Mouse (Mus musculus) bone marrow macrophage, adult 2 months (primary cell): ENCODE measurements around the gene Fgfr2.

Experiments
- CTCF ChIP-seq: IDR thresholded peaks from 2 replicates; pipeline ENCODE4 v1.5.1; 2012; ENCODE audit warnings: low read depth, mild to moderate bottlenecking, low read length, moderate library complexity
- POLR2A ChIP-seq: IDR thresholded peaks from 2 replicates; pipeline ENCODE4 v1.6.1; 2012; ENCODE audit warnings: mild to moderate bottlenecking, low read depth, low read length, borderline replicate concordance

DNA sequence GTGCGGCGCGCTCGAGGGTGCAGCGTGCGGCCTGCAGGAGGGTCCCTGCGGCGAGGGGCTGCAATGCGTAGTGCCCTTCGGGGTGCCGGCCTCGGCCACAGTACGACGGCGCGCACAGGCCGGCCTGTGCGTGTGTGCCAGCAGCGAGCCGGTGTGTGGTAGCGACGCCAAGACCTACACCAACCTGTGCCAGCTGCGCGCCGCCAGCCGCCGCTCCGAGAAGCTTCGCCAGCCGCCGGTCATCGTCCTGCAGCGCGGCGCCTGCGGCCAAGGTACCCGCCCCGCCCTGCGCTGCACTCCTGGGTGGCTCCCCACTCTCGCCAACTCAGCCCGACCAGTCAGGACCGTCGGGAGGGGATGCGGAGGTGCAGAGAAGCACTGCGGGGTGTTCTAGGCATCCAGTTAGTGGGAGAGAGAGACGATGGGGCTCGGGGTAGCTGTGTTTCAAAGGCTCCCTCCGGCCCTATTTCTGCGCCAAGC, 2186.6 kb downstream of the Fgfr2 start:
- TF ChIP-seq POLR2A (no peak), CTCF (no peak)
